Comparison of ENCODE assay signal across 8 mouse cellular contexts in genomic region chr16:50528677-50529510, GRCm38 (mm10).
DNase-seq lines count a peak whose midpoint lies in the region; ATAC-seq and TF ChIP-seq lines count a peak whose summit lies in the region.

No protein-coding gene starts in this region.

- H3K36me3 ChIP-seq in CH12.LX (replicated peaks in 1 of 2; ENCODE audit: control insufficient read depth in 1 of 2, insufficient read depth in 1 of 2, low read length in 1 of 2) = peaks cover 0 to 17% of the 10 kb centered on the region in 2 experiments
- no peaks in the 10 kb centered on the region for H3K36me3 ChIP-seq in forebrain, embryonic 13.5 days (ENCODE audit: poor library complexity, severe bottlenecking)
- H3K36me3 ChIP-seq in liver, embryonic 16.5 days (ENCODE audit: control insufficient read depth, insufficient read depth) = no peaks in the 10 kb centered on the region
- H3K36me3 ChIP-seq in neural tube, embryonic 13.5 days = no peaks in the 10 kb centered on the region
- no peaks in the 10 kb centered on the region for H3K36me3 ChIP-seq in testis, adult 2 months (ENCODE audit: control insufficient read depth, insufficient read depth, low read length)

- H3K9ac ChIP-seq in CH12.LX (ENCODE audit: insufficient read depth, low read depth) = peak overlapping the region; percentile 67
- H3K9ac ChIP-seq in forebrain, embryonic 13.5 days = peak overlapping the region; percentile 83
- H3K9ac ChIP-seq in liver, embryonic 16.5 days (ENCODE audit: low read depth, low read length) = peak overlapping the region; percentile 47; the same call in 1 of the 2 replicates
- H3K9ac ChIP-seq in neural tube, embryonic 13.5 days = peak overlapping the region; percentile 82

- no peak; the same call in 1 of the 2 replicates for TF ChIP-seq RAD21 in CH12.LX (IDR thresholded peaks at IDR 0.05; ENCODE audit: low read depth, low read length)

- DNase-seq in CH12.LX (ENCODE audit: extremely low read depth) = peak; percentile 86
- DNase-seq in c-Kit-positive CD71-positive TER-119-negative erythroid progenitor cells, embryonic 14.5 days (ENCODE audit: low read depth) = peak; percentile 21
- DNase-seq in heart, postnatal 10 days = peak; percentile 80 to 84
- DNase-seq in large intestine, adult 2 months (ENCODE audit: low read depth, low spot score) = peak; percentile 18

- intact Hi-C loops in heart, postnatal 10 days (cut with DNase I) = loop anchor here (1.0 to 5.0 kb wide), 4 partner anchors 98 to 277 kb away; no protein-coding TSS in a partner anchor

- peaks cover 30% of the 10 kb centered on the region for H3K79me2 ChIP-seq in CH12.LX (replicated peaks; ENCODE audit: control insufficient read depth, extremely low read depth, insufficient read depth, poor library complexity, severe bottlenecking)

- in situ Hi-C loops in CH12.LX (cut with MboI; ENCODE audit: low pct_ligation_motif_present, low pct_unique_long_range_greater_than_20kb, low sequenced_read_pairs) = no loop called here

- H3K27ac ChIP-seq in CH12.LX (ENCODE audit: insufficient read depth, low read depth) = peak overlapping the region; percentile 97
- H3K27ac ChIP-seq in forebrain, embryonic 13.5 days = peak overlapping the region; percentile 88
- H3K27ac ChIP-seq in liver, embryonic 16.5 days (ENCODE audit: low read length) = peak overlapping the region; percentile 9; the same call in 1 of the 2 replicates
- H3K27ac ChIP-seq in neural tube, embryonic 13.5 days (replicated peaks) = peak overlapping the region; percentile 86
- peak overlapping the region; percentile 80 for H3K27ac ChIP-seq in testis, adult 2 months (ENCODE audit: control insufficient read depth, insufficient read depth, low read depth, low read length)

- dilution Hi-C loops in CH12.LX (cut with MboI; ENCODE audit: extremely low pct_ligation_motif_present, extremely low pct_unique_long_range_greater_than_20kb, low sequenced_read_pairs) = no loop called here

- H3K27me3 ChIP-seq in CH12.LX (replicated peaks) = no peaks in the 10 kb centered on the region
- no peaks in the 10 kb centered on the region for H3K27me3 ChIP-seq in forebrain, embryonic 13.5 days
- peaks cover 18% of the 10 kb centered on the region for H3K27me3 ChIP-seq in liver, embryonic 16.5 days (ENCODE audit: control insufficient read depth, insufficient read depth, low read depth, low read length)
- H3K27me3 ChIP-seq in neural tube, embryonic 13.5 days = peaks cover 7% of the 10 kb centered on the region; the same call in 1 of the 2 replicates
- H3K27me3 ChIP-seq in testis, adult 2 months (ENCODE audit: control insufficient read depth, insufficient read depth, low read length) = no peaks in the 10 kb centered on the region

- TF ChIP-seq POLR2A in CH12.LX (IDR thresholded peaks at IDR 0.05; ENCODE audit: low read depth, low read length) = peak; percentile 85
- TF ChIP-seq POLR2A in testis, adult 2 months (IDR thresholded peaks at IDR 0.05; ENCODE audit: control insufficient read depth, low read depth, low read length) = peak; percentile 45; the same call in 1 of the 2 replicates

- peaks cover 9 to 38% of the 10 kb centered on the region in 2 experiments for H3K4me1 ChIP-seq in CH12.LX (ENCODE audit: control insufficient read depth in 1 of 2, insufficient read depth in 2 of 2)
- peaks cover 19% of the 10 kb centered on the region for H3K4me1 ChIP-seq in forebrain, embryonic 13.5 days
- H3K4me1 ChIP-seq in liver, embryonic 16.5 days (ENCODE audit: control insufficient read depth, low read depth, low read length) = no peaks in the 10 kb centered on the region; the same call in 1 of the 2 replicates
- peaks cover 7% of the 10 kb centered on the region for H3K4me1 ChIP-seq in neural tube, embryonic 13.5 days (replicated peaks)
- peaks cover 13% of the 10 kb centered on the region for H3K4me1 ChIP-seq in testis, adult 2 months (ENCODE audit: control insufficient read depth, insufficient read depth, low read length)

- H3K4me3 ChIP-seq in CH12.LX (replicated peaks in 1 of 3; ENCODE audit: low read depth in 2 of 3, low read length in 2 of 3, poor library complexity in 1 of 3) = peak overlapping the region; percentile 55 to 72 (median 61)
- peak overlapping the region; percentile 59 for H3K4me3 ChIP-seq in forebrain, embryonic 13.5 days
- peak overlapping the region; percentile 62 for H3K4me3 ChIP-seq in liver, embryonic 16.5 days (ENCODE audit: low read depth, low read length)
- peak overlapping the region; percentile 68 for H3K4me3 ChIP-seq in neural tube, embryonic 13.5 days
- peak overlapping the region; percentile 75 for H3K4me3 ChIP-seq in testis, adult 2 months (ENCODE audit: control insufficient read depth, low read depth, low read length)

- H3K9me3 ChIP-seq in CH12.LX (replicated peaks; ENCODE audit: low read length) = no peaks in the 10 kb centered on the region
- no peaks in the 10 kb centered on the region for H3K9me3 ChIP-seq in forebrain, embryonic 13.5 days (replicated peaks)
- H3K9me3 ChIP-seq in liver, embryonic 16.5 days (replicated peaks; ENCODE audit: control insufficient read depth, low read length) = no peaks in the 10 kb centered on the region
- H3K9me3 ChIP-seq in neural tube, embryonic 13.5 days = no peaks in the 10 kb centered on the region

- WGBS in forebrain, embryonic 13.5 days = under 1% methylated on average over 74 of the region's 81 CpGs
- under 1% methylated on average over 81 of the region's 81 CpGs for WGBS in large intestine, adult 2 months
- WGBS in liver, embryonic 16.5 days (ENCODE audit: insufficient replicate concordance) = under 1% methylated on average over 79 of the region's 81 CpGs
- under 1% methylated on average over 81 of the region's 81 CpGs for WGBS in neural tube, embryonic 13.5 days

- TF ChIP-seq CTCF in CH12.LX (conservative IDR thresholded peaks at IDR 0.05 in 1 of 2, IDR thresholded peaks at IDR 0.05 in 1 of 2; ENCODE audit: low read depth in 2 of 2, low read length in 2 of 2) = no peak
- no peak for TF ChIP-seq CTCF in testis, adult 2 months (IDR thresholded peaks at IDR 0.05; ENCODE audit: control insufficient read depth, insufficient read depth, insufficient replicate concordance, low read depth, low read length)

- ATAC-seq in forebrain, embryonic 13.5 days = peak; percentile 82
- ATAC-seq in liver, embryonic 16.5 days (ENCODE audit: low read depth) = peak; percentile 75
- peak; percentile 92 for ATAC-seq in neural tube, embryonic 13.5 days (ENCODE audit: low read depth)

- H3K4me2 ChIP-seq in CH12.LX (ENCODE audit: insufficient read depth, low read depth, poor library complexity, severe bottlenecking) = peak overlapping the region; percentile 58
- H3K4me2 ChIP-seq in forebrain, embryonic 13.5 days = peak overlapping the region; percentile 95
- H3K4me2 ChIP-seq in liver, embryonic 16.5 days (ENCODE audit: low read depth, low read length) = peak overlapping the region; percentile 78
- H3K4me2 ChIP-seq in neural tube, embryonic 13.5 days = peak overlapping the region; percentile 97

- TF ChIP-seq EP300 in CH12.LX (IDR thresholded peaks at IDR 0.05; ENCODE audit: low read length) = no peak; the same call in 1 of the 2 replicates

TF ChIP-seq in CH12.LX, 34 proteins besides CTCF, POLR2A, EP300 and RAD21:
- TF ChIP-seq NRF1 (IDR thresholded peaks at IDR 0.05; ENCODE audit: low read depth, low read length) (peak; percentile 34; the same call in 1 of the 2 replicates), USF2 (conservative IDR thresholded peaks at IDR 0.05; ENCODE audit: low read depth, low read length) (no peak), E2F4 (IDR thresholded peaks at IDR 0.05; ENCODE audit: insufficient replicate concordance, low read depth, low read length) (0 out of 2 replicates have a peak, but pooled peaks have one; percentile 46), CHD1 (IDR thresholded peaks at IDR 0.05; ENCODE audit: low read depth, low read length) (peak; percentile 43; the same call in 1 of the 2 replicates), SMC3 (IDR thresholded peaks at IDR 0.05; ENCODE audit: low read depth, low read length) (peak; percentile 12; the same call in 1 of the 2 replicates), MAFK (IDR thresholded peaks at IDR 0.05; ENCODE audit: insufficient replicate concordance, low read length) (no peak), TCF12 (IDR thresholded peaks at IDR 0.05; ENCODE audit: low read depth, low read length) (peak; percentile 83), CHD2 (IDR thresholded peaks at IDR 0.05; ENCODE audit: low read length) (peak; percentile 69; the same call in 1 of the 2 replicates), SIN3A (IDR thresholded peaks at IDR 0.05; ENCODE audit: low read length) (peak; percentile 90), ZMIZ1 (IDR thresholded peaks at IDR 0.05; ENCODE audit: low read depth, low read length) (peak; percentile 90; the same call in 1 of the 2 replicates), TBP (conservative IDR thresholded peaks at IDR 0.05; ENCODE audit: low read depth, low read length) (no peak; the same call in 1 of the 2 replicates), MAX (IDR thresholded peaks at IDR 0.05; ENCODE audit: low read length) (peak; percentile 82), MEF2A (IDR thresholded peaks at IDR 0.05; ENCODE audit: borderline replicate concordance, low read depth, low read length) (peak; percentile 53), NELFE (IDR thresholded peaks at IDR 0.05; ENCODE audit: low read depth, low read length) (peak; percentile 78), KAT2A (IDR thresholded peaks at IDR 0.05; ENCODE audit: insufficient replicate concordance, low read length) (peak; percentile 64; the same call in 1 of the 2 replicates), UBTF (IDR thresholded peaks at IDR 0.05; ENCODE audit: low read depth, low read length) (peak; percentile 87; the same call in 1 of the 2 replicates), MAZ (IDR thresholded peaks at IDR 0.05; ENCODE audit: low read depth, low read length) (no peak; the same call in 1 of the 2 replicates), ELF1 (IDR thresholded peaks at IDR 0.05; ENCODE audit: low read depth, low read length) (peak; percentile 87), USF1 (IDR thresholded peaks at IDR 0.05; ENCODE audit: low read depth, low read length) (no peak), POLR2AphosphoS2 (IDR thresholded peaks at IDR 0.05; ENCODE audit: low read depth, low read length) (peak; percentile 78; the same call in 1 of the 2 replicates), MXI1 (IDR thresholded peaks at IDR 0.05; ENCODE audit: low read depth, low read length) (peak; percentile 83)

Comparison
In these comparisons a context has a peak if more than half of its experiments do, and no peak if none do; other contexts are left out.
1. Peak in every context shown above with its lines: DNase-seq, ATAC-seq, H3K4me3 ChIP-seq and H3K27ac ChIP-seq.
2. DNase-seq: peak in every context shown above with its lines; median percentile 86 in CH12.LX; 82 in heart, postnatal 10 days; 21 in c-Kit-positive CD71-positive TER-119-negative erythroid progenitor cells, embryonic 14.5 days; 18 in large intestine, adult 2 months.
3. H3K27ac ChIP-seq: peak in every context shown above with its lines; median percentile 97 in CH12.LX; 88 in forebrain, embryonic 13.5 days; 86 in neural tube, embryonic 13.5 days; 80 in testis, adult 2 months; 9 in liver, embryonic 16.5 days.